Comparison of ENCODE assay signal across 8 mouse cellular contexts in genomic region chr3:86224564-86225421, GRCm38 (mm10). TPM values are rescaled to one million over a fixed set of nuclear protein-coding genes. Genes with fewer than 3 reads are reported as not detected.
DNase-seq lines count a peak whose midpoint lies in the region; ATAC-seq lines count a peak whose summit lies in the region.

TSS of gene Lrba (plus strand) at chr3:86224680.

- peak within 1 kb of the TSS; percentile 88 for H3K9ac ChIP-seq in hindbrain, embryonic 12.5 days

- peak within 1 kb of the TSS; percentile 90 for H3K27ac ChIP-seq in hindbrain, embryonic 12.5 days

- peak; percentile 87 for ATAC-seq in hindbrain, embryonic 12.5 days (ENCODE audit: low FRiP score)

- peak within 1 kb of the TSS; percentile 73 for H3K4me2 ChIP-seq in hindbrain, embryonic 12.5 days (replicated peaks)

- peak within 1 kb of the TSS; percentile 86 for H3K4me3 ChIP-seq in hindbrain, embryonic 12.5 days

- WGBS in hindbrain, embryonic 12.5 days = under 1% methylated on average over 49 of the region's 55 CpGs

- H3K9me3 ChIP-seq in hindbrain, embryonic 12.5 days (replicated peaks) = no peaks in the 10 kb centered on the region

- 0 out of 2 replicates have a peak, but pooled peaks cover 5% of the 10 kb centered on the region for H3K27me3 ChIP-seq in hindbrain, embryonic 12.5 days

- DNase-seq in Muller cell, postnatal 12 days (ENCODE audit: inconsistent ontology term) = peak; percentile 83
- peak; percentile 89 for DNase-seq in cerebellum, adult 9-11 months
- DNase-seq in frontal cortex, postnatal 14 days (ENCODE audit: low spot score in 2 of 2) = peak; percentile 34 to 42
- peak; percentile 66 to 68 for DNase-seq in layer of hippocampus, postnatal 36 days
- DNase-seq in lung, postnatal 36 days = peak; percentile 87
- peak; percentile 85 for DNase-seq in retina, postnatal 1 day
- peak; percentile 89 for DNase-seq in thymus, postnatal 4 days

- H3K4me1 ChIP-seq in hindbrain, embryonic 12.5 days = peaks cover 10% of the 10 kb centered on the region

- no peaks in the 10 kb centered on the region for H3K36me3 ChIP-seq in hindbrain, embryonic 12.5 days

RNA-seq across cellular contexts. Expression of gene Lrba, which starts in this region (rescaled TPM):
- polyA plus RNA-seq in hindbrain, embryonic 12.5 days (2016; fragmentation: Nextera tagmentation; extraction: Ambion mirVana) = 8.4 and 8.8 TPM in 2 replicates
- total RNA-seq in layer of hippocampus, postnatal 36 days (2021) = 10 to 100 TPM; 25.7 to 29.9 TPM

Comparison
In these comparisons a context has a peak if more than half of its experiments do, and no peak if none do; other contexts are left out.
1. Peak in every context shown above with its lines: DNase-seq, ATAC-seq, H3K4me3 ChIP-seq and H3K27ac ChIP-seq.
2. DNase-seq: peak in every context shown above with its lines; median percentile 89 in cerebellum, adult 9-11 months; 89 in thymus, postnatal 4 days; 87 in lung, postnatal 36 days; 85 in retina, postnatal 1 day; 83 in Muller cell, postnatal 12 days; 67 in layer of hippocampus, postnatal 36 days; 38 in frontal cortex, postnatal 14 days.